Mouse (Mus musculus) mouse trophoblast stem cell (cell line): Measurements from ENCODE around the gene Cd72.

Source experiments
- in situ Hi-C, 2 experiments: fragments of 300-500 bp; cut with MseI, MboI; formaldehyde crosslinking; loops; 2 replicates in 1 of 2; 3 replicates in 1 of 2; pipeline ENCODE4 v1.15.1; 2025

Cd72 gene

DNA sequence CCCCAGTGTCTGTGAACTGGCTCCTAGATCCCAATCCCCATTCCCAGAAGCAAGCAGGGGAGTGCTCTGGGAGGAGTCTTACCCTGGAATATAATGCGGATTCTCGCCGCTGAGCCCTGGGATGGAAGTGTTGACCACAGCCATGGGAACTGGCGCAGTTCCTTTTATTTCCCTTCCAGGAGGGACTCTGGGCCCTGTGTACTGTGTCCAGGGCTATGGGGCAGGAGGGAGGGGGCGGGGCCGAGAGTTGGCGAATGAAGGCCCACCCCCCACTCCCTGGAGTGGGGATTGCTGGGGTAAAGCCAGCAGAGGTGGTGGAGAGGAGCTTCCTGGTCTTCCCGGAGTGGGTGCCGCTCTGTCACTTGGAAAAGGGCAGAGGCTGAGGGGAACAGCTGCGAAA is 25.5 kb downstream of the Cd72 start, which contains the start of gene Fam166b:
Gene Fam166b (minus strand): TSS at position 189 of the 400 bp plus-strand sequence.
- in situ Hi-C loops: no loop called here

DNA sequence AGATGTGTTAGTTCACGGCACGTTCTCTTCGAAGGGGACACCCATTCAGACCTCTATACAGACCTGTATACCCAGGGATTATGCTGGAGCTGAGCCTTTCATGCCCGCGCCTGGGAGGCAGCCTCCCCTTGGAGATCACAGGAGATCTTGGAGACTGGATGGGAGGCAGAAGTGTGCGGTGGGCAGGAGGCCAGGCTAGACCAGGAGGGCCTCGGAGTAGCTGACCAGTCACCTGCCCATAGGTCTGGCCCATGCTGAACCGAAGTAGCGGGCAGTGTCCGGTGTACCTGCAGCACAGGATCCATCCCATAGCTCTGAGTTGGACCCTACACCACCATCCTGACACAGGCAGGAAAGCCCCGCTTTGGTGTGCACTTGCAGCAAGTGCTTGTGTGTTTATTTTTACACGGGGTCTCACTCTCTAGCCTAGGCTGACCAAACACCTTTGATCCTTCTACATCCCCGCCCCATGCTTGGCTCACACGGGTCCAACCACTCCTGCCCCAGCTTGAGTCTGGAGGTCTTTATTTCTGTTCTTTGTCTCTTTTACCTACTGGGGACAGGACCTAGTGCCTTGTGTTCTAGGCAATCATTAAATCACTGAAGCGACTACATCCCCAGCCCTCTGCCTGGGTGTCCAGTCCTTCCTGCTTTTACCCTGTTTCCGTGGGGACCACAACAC is 26.1 kb downstream of the Cd72 start:
- in situ Hi-C loops: no loop called here

DNA sequence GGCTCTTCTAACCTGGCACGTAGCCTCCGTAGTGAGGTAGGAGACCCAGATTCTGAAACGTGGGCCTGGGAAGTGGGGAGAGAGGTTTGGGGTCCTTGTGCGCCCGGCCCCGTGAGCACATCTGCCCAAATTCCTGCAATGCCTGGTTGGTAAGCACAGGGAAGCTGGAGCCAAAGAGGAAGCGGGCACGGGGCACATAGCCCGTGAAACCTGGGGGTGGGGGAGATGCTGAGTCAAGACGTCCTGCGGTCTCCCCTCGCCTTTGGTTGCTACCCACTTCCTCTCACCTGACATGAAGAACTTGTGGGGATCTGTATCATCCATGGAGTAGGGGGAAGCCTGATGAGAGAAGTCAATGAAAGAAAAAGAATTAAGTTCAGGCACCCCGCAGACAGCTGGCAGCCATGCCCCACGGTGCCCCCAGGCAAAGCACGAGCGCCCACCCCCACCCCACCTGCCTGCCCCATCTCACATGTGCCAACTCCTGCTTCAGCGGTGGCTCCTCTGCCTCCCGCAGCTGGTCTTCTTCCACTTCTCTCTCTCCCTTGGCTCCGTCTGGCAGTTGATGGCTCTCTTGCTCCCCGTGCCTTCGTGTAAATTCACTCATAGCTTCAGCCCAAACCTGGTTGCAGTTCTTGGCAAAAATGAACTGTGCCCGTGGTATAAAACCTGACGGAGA is 26.8 kb downstream of the Cd72 start:
- in situ Hi-C loops: no loop called here

DNA sequence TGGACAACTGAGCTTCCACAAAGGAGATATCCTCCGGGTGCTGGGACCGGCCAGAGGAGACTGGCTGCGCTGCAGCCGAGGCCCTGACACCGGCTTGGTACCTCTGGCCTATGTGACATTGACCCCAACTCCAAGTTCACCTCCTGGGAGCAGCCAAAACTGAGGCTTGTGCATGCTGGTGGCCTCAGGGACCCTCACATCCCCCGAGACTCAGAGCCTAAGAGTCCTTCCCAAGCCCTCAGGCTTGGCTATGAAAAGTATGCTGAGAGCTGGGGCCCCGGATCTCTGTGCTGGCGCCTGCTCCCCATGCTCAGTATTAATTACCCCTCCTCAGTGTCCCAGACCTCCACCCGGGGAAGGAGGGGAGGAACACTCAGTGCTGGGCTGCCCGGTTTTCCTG is 27.9 kb downstream of the Cd72 start:
- in situ Hi-C loops: no loop called here

DNA sequence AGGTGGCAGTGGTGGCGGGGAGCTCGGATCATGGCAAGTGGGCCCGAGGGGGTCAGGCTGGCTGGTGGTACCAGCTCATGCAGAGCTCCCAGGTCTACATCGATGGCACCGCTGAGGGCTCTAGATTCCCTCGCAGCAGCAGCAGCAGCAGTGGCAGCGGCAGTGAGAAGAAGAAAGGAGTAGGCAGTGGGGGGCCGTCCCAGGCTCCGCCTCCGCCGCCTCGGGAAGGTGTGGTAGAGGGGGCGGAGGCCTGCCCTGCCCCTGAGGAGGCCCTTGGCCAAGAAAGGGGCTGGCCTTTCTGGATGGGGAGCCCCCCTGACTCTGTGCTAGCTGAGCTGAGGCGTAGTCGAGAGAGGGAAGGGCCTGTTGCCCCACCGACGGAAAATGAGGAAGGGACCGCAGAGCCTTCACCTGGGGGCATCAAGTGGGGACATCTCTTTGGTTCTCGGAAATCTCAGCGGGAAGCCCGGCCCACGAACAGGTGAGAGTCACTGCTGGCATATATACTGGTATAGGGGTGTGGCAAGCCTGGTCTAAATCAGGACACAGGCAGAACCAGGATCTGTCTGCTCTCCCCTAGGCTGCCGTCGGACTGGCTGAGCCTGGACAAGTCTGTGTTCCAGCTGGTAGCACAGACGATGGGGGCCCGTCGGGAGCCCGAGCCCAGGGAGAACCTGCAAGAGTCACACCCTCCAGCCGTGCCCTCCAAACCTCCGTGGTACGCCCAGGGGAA is 28.6 kb downstream of the Cd72 start:
- in situ Hi-C loops: no loop called here

DNA sequence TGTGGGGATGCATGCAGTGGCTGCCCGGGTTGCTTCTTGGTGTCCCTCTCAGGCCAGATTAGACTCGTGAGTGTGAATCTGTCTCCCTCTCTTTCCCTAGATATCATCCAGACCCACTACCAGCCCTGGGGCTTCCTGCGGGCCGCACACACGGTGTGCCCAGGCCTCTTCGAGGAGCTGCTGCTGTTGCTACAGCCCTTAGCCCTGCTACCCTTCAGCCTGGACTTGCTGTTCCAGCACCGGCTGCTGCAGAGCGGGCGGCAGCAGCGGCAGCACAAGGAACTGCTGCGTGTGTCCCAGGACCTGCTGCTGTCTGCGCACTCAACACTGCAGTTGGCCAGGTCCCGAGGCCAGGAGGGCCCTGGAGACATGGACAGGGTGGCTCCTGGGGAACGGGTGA is 29.2 kb downstream of the Cd72 start:
- in situ Hi-C loops: no loop called here

DNA sequence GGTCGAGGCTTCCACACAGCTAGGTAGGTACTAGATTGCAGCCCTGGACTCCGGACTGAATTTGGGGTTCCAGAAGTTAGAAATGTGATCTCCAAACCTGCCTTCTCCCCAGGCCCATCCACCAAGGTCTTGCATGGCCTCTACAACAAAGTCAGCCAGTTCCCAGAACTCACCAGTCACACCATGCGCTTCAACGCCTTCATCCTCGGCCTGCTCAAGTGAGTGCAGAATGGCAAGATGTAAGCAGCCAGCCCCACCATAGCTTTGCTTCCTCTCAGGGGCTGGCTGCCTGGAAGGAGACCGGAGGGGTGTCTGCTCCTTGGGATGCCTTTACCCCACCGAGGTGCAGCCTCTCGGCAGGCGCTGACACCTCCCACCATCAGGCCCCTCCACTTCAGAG is 30.4 kb downstream of the Cd72 start:
- in situ Hi-C loops: no loop called here

DNA sequence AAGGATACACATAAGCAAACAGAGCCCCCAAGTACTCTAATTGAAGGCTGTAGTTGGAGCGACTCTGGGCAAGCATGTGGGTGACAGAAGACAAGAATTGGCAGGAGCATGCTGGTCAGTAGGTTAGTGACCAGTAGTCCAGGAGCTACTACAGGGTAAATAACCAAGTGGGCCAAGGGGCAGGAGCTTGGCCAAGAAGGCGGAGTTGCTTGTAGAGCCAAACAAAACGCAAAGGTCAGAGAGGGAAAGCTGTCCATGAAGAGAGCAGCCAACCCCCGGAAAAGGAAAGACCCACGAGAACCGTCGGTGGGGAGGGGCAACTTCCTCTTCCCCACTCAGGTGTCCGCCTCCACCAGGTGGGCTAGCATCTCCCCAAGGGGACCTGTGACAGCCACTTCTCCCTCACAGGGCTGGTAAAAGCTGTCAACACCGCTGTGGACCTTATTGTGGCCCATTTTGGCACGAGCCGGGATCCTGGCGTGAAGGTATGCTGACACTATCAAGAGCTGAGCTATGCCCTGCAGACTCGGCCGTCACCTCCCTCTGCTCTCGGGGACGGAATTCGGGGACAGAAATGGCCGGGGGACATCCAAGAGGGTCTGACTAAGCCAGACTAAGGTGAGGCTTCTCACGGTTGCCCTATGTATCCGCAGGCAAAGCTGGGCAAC is 31.0 kb downstream of the Cd72 start:
- in situ Hi-C loops: no loop called here

DNA sequence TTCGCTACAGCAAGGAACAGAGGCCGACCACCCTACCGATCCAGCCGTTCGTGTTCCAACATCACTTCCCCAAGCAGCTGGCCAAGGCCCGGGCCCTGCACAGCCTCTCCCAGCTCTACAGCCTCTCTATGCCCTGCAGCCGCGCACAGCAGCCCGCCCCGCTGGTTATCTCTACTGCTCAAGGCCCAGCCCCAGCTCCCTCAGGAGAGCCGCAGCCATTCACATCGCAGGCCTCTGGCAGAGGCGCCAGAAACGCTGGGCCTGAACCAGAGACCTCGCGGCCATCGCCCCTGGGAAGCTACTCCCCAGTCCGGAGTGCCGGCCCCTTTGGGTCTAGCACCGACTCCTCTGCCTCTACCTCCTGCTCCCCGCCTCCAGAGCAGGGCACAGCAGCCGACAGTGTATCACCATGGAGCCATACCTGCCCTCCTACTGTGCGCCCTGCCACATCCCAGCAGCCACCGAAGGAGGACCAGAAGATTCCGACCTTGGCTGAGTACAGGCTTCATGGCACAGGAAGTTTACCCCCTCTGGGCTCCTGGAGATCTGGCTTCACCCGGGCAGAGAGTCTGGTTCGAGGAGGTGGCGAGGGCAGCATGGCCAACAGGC is 32.7 kb downstream of the Cd72 start:
- in situ Hi-C loops: no loop called here

DNA sequence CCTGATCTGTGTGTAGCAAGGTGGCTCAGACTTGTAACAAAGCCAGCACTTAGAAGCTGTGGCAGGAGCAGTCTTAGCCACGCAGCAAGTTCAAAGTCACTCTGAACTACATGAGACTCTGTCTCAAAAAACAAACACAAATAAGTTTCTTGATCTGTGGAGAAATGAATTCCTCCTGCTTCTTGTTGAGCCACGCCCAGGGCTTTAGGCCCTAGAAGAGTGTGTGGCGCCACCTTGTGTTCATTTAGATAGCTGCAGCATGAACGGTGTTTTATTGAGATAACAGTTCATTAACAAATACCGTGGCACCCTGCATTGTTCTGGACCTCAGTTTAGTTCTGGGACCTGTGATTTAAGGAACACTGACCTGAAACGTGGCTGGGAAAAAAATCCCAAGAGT is 34.1 kb downstream of the Cd72 start:
- in situ Hi-C loops: no loop called here

DNA sequence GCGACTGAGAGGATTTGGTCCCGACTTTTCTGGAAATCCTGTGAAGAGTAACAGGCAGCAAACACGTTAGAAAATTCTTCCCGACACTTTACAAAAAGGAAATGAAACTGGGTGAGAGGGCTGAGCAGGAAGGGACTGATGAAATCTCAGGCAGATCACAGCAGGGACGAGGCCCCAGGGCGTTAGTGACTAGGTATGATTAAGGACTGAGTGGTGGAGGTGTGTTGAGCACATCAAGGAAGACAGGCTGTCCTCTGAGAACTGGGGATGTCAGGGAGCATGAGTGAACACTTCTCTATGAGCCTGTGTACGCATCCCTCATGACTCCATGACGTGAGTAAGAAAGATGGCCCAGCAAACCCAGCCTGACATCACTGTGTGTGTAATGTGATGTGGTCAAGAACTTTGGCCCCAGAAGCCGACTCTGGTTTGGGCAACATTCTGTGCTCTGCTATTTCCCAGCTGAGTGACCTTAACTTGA is 34.6 kb downstream of the Cd72 start:
- in situ Hi-C loops: no loop called here

DNA sequence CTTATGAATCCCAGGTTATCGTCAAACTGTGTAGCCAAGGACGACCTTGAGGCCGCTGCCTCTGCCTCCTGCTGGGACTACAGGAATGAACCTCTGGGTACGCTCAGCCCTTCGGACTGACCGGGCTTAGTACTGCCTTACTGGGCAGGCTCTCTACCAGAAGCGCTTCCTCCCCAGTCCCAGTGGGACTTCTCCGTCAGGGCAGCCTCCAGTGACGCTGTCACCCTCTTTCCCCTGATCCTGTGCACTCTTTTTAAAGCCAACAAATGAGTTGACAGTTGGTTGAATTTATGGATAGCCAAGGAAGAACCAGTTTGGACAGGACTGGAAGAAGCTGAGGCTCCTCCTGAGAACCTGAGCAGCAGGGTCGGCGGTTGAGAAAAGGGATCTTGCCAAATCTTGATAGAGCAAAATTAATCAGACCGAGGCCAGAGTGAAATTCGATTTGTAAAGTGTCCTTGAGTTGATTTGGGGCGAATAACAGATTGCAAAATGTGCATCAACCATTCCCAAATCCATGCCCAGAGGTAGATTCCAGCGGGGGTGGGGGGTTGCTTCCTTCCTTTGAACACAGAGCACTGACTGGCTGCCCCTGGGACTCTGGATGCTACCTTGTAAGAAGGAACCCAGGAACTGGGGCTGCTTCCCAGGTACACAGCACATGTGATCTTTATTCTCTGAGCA is 35.3 kb downstream of the Cd72 start:
- in situ Hi-C loops: no loop called here

DNA sequence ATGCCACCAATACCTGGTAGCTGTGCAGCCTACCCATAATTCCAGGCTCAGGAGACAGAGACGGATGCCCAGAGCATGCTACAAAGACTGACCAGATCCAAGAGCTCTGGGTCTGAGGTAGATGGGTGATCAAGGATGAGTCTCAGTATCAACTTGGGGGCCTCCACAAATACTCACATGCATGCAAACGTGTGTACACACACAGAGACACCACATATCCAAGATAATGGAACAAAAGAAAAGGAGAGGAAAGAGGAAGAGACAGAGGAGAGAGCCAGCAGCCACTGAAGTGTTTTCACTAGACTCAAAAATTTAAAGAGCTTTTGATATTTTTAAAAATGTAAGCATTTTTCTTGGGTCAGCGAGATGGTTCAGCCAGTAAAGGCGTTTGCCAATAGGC is 36.0 kb downstream of the Cd72 start:
- in situ Hi-C loops: no loop called here

DNA sequence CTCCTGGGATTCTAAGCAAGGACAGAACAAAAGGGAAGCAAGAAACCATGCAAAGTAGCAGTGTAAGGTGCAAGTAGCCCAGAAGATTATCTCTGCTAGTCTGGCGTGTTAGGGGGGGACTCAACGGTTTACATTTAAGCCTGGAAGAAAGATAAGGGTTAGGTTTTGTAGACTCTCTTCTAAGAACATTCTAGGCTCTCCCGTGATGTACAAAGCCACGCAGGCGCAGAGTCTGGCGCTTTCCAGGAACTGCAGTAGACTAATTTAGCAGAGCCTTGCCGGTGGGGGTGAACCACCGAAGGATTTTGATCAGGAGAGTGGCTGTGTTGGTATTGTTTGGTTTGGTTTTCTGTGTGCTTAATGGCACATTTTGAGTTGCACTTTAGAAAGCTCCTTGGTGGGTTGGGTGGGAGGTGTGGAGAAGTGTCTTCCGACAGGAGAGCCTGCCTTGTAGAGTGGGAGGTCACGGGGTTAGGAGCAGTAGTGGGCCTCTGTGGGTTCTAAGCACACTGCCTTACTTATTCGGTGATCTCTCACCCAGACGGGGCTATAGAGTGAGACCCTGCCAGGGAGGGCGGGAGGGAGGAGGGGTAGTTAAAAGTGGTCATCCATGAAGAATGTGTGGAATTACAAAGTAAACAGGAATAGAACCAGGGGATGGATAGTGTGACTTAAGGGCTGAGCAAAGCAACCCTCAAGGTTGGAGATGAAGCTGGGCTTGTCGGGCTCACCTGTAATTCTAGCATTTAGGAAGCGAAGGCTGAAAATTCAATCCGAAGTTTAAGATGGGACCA is 37.0 kb downstream of the Cd72 start:
- in situ Hi-C loops: no loop called here

DNA sequence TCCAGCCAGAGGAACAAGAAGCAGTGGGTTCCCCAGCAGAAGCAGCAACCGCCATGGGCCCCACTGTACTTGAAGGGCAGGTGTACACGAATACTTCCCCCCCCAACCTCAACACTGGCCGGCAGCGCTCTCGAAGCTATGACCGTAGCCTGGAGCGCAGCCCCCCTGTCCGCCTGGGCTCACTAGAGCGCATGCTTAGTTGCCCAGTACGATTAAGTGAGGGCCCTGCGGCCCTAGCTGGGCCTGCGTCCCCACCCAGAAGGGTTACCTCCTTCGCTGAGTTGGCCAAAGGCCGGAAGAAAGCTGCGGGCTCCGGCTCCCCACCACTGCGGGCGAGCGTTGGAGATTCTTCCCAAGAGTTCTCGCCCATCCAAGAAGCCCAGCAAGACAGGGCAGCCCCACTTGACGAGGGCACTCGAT is 38.3 kb downstream of the Cd72 start:
- in situ Hi-C loops: no loop called here

DNA sequence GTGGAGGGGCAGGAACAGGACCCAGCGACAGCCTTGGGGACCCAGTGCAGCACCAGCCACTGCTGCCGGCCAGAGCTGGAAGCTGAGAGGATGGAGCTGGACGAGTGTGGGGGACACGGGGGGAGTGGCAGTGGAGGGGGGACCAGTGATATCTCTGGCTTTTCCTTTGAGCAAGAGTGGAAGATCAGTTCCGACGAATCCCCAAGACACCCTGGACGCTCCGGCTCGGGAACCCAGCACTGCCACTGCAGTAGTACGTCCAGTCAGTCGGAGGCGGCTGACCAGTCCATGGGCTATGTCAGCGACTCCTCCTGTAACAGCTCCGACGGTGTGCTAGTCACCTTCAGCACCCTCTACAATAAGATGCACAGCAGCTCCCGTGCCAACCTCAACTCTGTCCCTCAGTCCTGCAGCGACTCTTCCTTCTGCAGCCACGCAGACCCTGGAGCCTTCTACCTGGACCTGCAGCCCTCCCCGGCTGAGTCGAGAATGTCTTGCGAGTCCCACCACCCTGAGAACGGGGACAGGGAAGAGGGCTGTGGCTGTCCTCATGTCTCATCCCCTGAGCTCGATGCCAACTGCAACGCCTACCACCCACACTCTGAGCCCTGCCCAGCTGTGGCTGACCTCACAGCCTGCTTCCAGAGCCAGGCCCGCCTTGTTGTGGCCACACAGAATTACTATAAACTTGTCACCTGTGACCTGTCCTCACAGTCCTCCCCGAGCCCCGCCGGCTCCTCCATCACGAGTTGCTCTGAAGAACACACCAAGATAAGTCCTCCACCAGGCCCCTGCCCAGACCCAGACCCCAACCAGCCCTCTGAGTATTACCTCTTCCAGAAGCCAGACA is 39.0 kb downstream of the Cd72 start:
- in situ Hi-C loops: no loop called here

DNA sequence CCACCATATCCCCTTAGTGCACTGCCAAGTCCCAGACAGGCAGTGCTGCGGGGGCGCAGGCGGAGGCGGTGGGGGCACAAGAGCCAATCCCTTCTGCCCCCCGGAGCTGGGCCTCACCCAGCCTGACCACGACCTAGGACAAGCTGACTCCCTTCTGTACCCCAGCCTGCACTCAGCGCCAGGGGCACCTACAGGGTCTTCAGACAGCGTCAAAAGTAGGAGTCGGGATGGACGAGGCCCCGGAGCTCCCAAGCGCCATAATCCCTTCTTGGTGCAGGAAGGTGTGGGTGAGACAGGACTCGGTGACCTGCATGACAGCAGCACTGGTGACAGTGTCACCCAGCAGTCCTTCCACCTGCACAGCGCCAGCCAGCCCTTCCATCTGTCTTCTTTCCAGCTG is 39.7 kb downstream of the Cd72 start:
- in situ Hi-C loops: no loop called here

DNA sequence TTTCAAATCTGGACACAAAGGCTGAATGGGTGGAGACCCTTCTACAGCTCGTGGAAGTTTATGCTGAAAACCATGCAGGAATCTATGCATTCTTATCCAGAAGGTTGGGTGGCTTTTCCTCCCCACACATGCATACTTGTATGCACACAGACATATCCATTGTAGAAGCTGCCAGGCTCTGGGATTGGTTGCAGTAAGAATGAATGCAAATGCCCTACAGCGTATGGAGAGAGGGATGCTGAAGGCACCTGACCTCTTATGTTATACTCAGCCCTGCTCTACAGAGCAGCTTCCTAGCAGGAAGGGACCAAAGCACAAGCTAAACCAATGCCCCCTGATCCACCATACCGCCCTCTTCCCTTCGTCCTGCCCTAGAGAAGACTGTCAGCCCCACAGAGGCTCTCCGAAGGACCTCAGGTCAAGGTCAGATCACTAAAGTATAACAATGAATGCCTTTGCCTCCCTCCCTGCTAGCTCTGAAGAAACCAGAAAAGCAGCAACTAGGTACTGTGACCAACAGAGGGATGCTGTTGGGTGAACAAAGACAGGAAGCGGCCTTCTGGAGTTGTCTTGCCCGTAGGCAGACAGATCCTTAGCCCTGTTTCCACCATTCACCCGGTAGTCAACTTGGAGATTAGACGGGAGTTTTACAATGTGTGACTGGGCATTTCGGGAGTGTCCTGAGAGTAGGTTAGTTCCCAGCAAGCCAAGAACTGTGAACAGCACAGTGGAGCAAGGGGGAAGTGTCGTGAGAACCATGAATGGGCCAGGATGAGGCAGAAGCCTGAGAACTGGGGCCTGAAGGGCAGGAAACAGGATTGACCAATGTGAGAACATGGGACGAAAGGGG is 47.1 kb downstream of the Cd72 start:
- in situ Hi-C loops: no loop called here
